ENCODE assay signal across 9 mouse cellular contexts in the genomic region with DNA sequence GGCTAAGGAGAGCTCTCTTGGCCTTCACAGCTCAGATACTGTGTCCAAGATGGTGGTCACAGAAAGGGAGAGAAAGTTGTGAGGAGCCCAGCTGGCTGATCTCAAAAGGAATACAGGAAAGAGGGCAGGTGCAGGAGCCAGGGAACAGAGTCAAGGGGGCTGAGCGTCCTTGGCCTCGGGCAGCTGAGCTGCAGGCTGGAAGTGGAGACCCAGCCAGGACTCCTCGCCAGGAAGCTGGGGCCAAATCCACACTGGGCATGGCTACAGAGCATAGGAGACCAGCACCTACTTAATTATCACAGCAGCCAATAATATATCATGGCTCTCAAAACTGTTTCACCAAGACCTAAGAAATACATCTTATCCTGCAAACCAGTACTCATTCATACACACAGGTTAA. TPM values are rescaled to one million over a fixed set of nuclear protein-coding genes. Genes with fewer than 3 reads are reported as not detected.
"Had no signal": no experiment of that assay in that cellular context is flagged by ENCODE, and none has a peak within 500 bp of the region (broad histone marks: within the 10 kb centered on the region; RNA-seq: fewer than 3 reads in every experiment).

No protein-coding gene starts in this region.

- DNase-seq: kidney, adult 2 months; kidney, postnatal 14 days; liver; liver, embryonic 13.5 days; liver, postnatal 0 days; lung, postnatal 36 days; thymus, adult 18-20 months; thymus, postnatal 14 days had no signal

RNA-seq across cellular contexts. Expression of a gene that starts 47.2 kb away (rescaled TPM):
- total RNA-seq: megakaryocyte progenitor cell, adult 5-6 weeks had no signal
